Mouse (Mus musculus) midbrain, embryonic 10.5 days (tissue): ENCODE measurements around the gene Cops3. TPM values are rescaled to one million over a fixed set of nuclear protein-coding genes. Genes with fewer than 3 reads are reported as not detected.

Experiments
- DNase-seq: peaks from one replicate; pipeline ENCODE4 v3.0.0-alpha.2; 2017; ENCODE audit warnings: low spot score
- H3K27ac ChIP-seq: fragments of 300-500 bp; sonication (generic); replicated peaks from 2 replicates; pipeline ENCODE4 v1.5.1; 2016; ENCODE audit warnings: mild to moderate bottlenecking
- H3K27me3 ChIP-seq: fragments of 300-500 bp; sonication (generic); 2 replicates; pipeline ENCODE4 v1.6.1; 2016; ENCODE audit warnings: low read depth, mild to moderate bottlenecking; ENCODE audit not compliant: poor library complexity, severe bottlenecking
- H3K36me3 ChIP-seq: fragments of 300-500 bp; sonication (generic); 2 replicates; pipeline ENCODE4 v1.6.1; 2016; ENCODE audit warnings: mild to moderate bottlenecking, moderate library complexity
- H3K4me1 ChIP-seq: fragments of 300-500 bp; sonication (generic); 2 replicates; pipeline ENCODE4 v1.6.1; 2016
- H3K4me3 ChIP-seq: fragments of 300-500 bp; sonication (generic); 2 replicates; pipeline ENCODE4 v1.5.1; 2016; ENCODE audit warnings: mild to moderate bottlenecking, moderate library complexity
- H3K9me3 ChIP-seq: fragments of 300-500 bp; sonication (generic); replicated peaks from 2 replicates; pipeline ENCODE4 v1.6.1; 2016; ENCODE audit warnings: mild to moderate bottlenecking
- WGBS: fragments of 180-500 bp; shearing (Covaris S2); methylation state at CpG from one replicate; pipeline ENCODE4 v1.1.7; 2016; 5-methylcytosine and 5-hydroxymethylcytosine counted together
- polyA plus RNA-seq: library from polyadenylated mRNA; unstranded; fragments of >200 nt; fragmentation: Nextera tagmentation; extraction: Ambion mirVana; gene quantifications from 2 replicates; pipeline ENCODE4 v1.2.1, GENCODE M21; 2016

Cops3 gene
- polyA plus RNA-seq, 1 experiment from 2014 or later, result 249 TPM

- no peaks in the 10 kb centered on the region for H3K27me3 ChIP-seq
- H3K4me1 ChIP-seq, result no peaks in the 10 kb centered on the region
- H3K4me3 ChIP-seq, result no peak overlapping the region
- WGBS, result 100% methylated on average over 2 of the region's 2 CpGs
- H3K27ac ChIP-seq, result no peak overlapping the region
- no peak for DNase-seq
- no peaks in the 10 kb centered on the region for H3K9me3 ChIP-seq
- peaks cover 98% of the 10 kb centered on the region for H3K36me3 ChIP-seq
These were observed 70.3 kb downstream of the Cops3 start for GRCm38 (mm10) chr11:59769307-59769706.

Other genes starting within 250 kb of the Cops3 start
- not detected in 2 replicates for gene Olfr223, start 246.5 kb downstream of the Cops3 start, polyA plus RNA-seq
- 24.6 and 27.1 TPM in 2 replicates for gene Mprip, start 178.5 kb downstream of the Cops3 start, polyA plus RNA-seq
- gene Pld6, start 52.2 kb downstream of the Cops3 start, polyA plus RNA-seq, result 2.9 and 3.4 TPM in 2 replicates
- 31.7 and 32.7 TPM in 2 replicates for gene Flcn, start 29.8 kb downstream of the Cops3 start, polyA plus RNA-seq
- gene Nt5m, start 391 bp downstream of the Cops3 start, polyA plus RNA-seq, result 40.9 and 44.4 TPM in 2 replicates
- gene Med9, start 108.4 kb upstream of the Cops3 start, polyA plus RNA-seq, result 51.2 and 55.9 TPM in 2 replicates
- gene Rasd1, start 125.1 kb upstream of the Cops3 start, polyA plus RNA-seq, result 1.7 TPM in 2 replicates
- gene Pemt, start 206.7 kb upstream of the Cops3 start, polyA plus RNA-seq, result 8.6 and 10.8 TPM in 2 replicates